In the genomic region with DNA sequence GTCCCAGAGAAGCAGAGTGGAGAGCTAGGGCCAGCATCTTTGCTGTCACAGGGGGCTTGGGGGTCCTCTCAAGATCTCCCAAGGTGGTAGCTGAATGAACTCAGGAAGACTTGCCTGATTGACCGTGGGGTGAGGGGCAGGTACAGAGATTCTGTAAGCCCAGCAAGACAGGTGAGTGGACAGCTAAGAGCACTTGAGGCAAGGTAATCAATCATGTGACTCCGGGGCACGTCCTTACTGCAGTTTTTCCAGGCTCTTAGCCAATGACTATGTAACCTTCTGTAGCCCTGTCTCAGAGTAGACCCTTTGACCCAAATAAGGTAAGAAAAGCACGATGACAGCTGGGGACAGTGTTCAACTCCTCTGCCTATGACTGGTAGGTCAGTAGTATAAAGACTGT, we compare ENCODE assay signal across 1 mouse cellular context.
TF ChIP-seq lines count a peak whose summit lies in the region.

No protein-coding gene starts in this region.

TF ChIP-seq in myocyte, 11 proteins besides CTCF, POLR2A, EP300 and RAD21:
- no peak for TF ChIP-seq USF1 (IDR thresholded peaks at IDR 0.05; ENCODE audit: low read depth)
- no peak for TF ChIP-seq REST (IDR thresholded peaks at IDR 0.05; ENCODE audit: insufficient read depth, insufficient read length)
- TF ChIP-seq TCF12 (IDR thresholded peaks at IDR 0.05; ENCODE audit: insufficient read depth, poor library complexity, severe bottlenecking): no peak
- TF ChIP-seq MYOG (IDR thresholded peaks at IDR 0.05; ENCODE audit: control insufficient read depth in 1 of 3, insufficient read depth in 1 of 3, insufficient read length in 2 of 3, low read depth in 2 of 3): no peak
- no peak for TF ChIP-seq CEBPB (IDR thresholded peaks at IDR 0.05; ENCODE audit: insufficient read depth, poor library complexity, severe bottlenecking)
- TF ChIP-seq MAX (IDR thresholded peaks at IDR 0.05; ENCODE audit: low read depth): no peak
- TF ChIP-seq SRF (IDR thresholded peaks at IDR 0.05; ENCODE audit: control insufficient read depth, insufficient read length, low read depth): no peak
- no peak for TF ChIP-seq POLR2AphosphoS2 (IDR thresholded peaks at IDR 0.05; ENCODE audit: insufficient read length, low read depth)
- TF ChIP-seq TCF3 (IDR thresholded peaks at IDR 0.05; ENCODE audit: insufficient read length, low read depth): no peak
- TF ChIP-seq MYOD1 (IDR thresholded peaks at IDR 0.05; ENCODE audit: control insufficient read depth in 1 of 3, insufficient read length in 2 of 3, low read depth in 2 of 3): no peak
- TF ChIP-seq E2F4 (IDR thresholded peaks at IDR 0.05; ENCODE audit: insufficient read depth): no peak
